Mouse (Mus musculus) ES-E14 (cell line): ENCODE measurements around the gene St3gal3. TPM values are rescaled to one million over a fixed set of nuclear protein-coding genes. Genes with fewer than 3 reads are reported as not detected.
A peak's percentile ranks its signal among the peaks of the same experiment; 100 is the strongest.

Experiments used
- DNase-seq: peaks from one replicate; pipeline ENCODE4 v3.0.0-alpha.2; 2013; ENCODE audit warnings: low read depth, low spot score
- H3K27ac ChIP-seq: 2 replicates; pipeline ENCODE4 v1.5.1; 2012; ENCODE audit warnings: low read depth, mild to moderate bottlenecking, low read length, moderate library complexity, mixed read lengths; ENCODE audit not compliant: poor library complexity, insufficient read depth, severe bottlenecking
- H3K36me3 ChIP-seq: 2 replicates; pipeline ENCODE4 v1.6.1; 2012; ENCODE audit warnings: mild to moderate bottlenecking, low read length, moderate library complexity, mixed read lengths; ENCODE audit not compliant: control insufficient read depth, poor library complexity, insufficient read depth, severe bottlenecking
- H3K4me1 ChIP-seq, 2 experiments: fragments of 150-350 bp in 1 of 2; sonication (generic) in 1 of 2; 2 replicates each; pipeline ENCODE4 v1.6.1; 2012; ENCODE audit warnings: low read length in 2 of 2, mild to moderate bottlenecking in 1 of 2, mixed read lengths in 1 of 2; ENCODE audit not compliant: control insufficient read depth in 2 of 2, insufficient read depth in 2 of 2, poor library complexity in 1 of 2
- H3K4me3 ChIP-seq, 2 experiments: fragments of 150-350 bp in 1 of 2; sonication (generic) in 1 of 2; 2 replicates each; pipeline ENCODE4 v1.5.1; 2012; ENCODE audit warnings: low read length in 2 of 2, low read depth in 1 of 2, mild to moderate bottlenecking in 1 of 2, mixed read lengths in 1 of 2; ENCODE audit not compliant: insufficient read depth in 1 of 2, poor library complexity in 1 of 2, severe bottlenecking in 1 of 2
- H3K9ac ChIP-seq: 2 replicates; pipeline ENCODE4 v1.6.1; 2012; ENCODE audit warnings: low read depth, mild to moderate bottlenecking, low read length, mixed read lengths; ENCODE audit not compliant: poor library complexity, insufficient read depth, severe bottlenecking
- H3K9me3 ChIP-seq: fragments of 150-350 bp; sonication (generic); 2 replicates; pipeline ENCODE4 v1.6.1; 2012; ENCODE audit warnings: low read depth, mild to moderate bottlenecking, low read length; ENCODE audit not compliant: control insufficient read depth, insufficient read depth
- CHD2 ChIP-seq: IDR thresholded peaks from 2 replicates; pipeline ENCODE4 v1.6.1; 2014; ENCODE audit warnings: mild to moderate bottlenecking, low read depth, low read length, inconsistent platforms
- HCFC1 ChIP-seq: IDR thresholded peaks from 2 replicates; pipeline ENCODE4 v1.6.1; 2012; ENCODE audit warnings: low read length, inconsistent platforms, borderline replicate concordance; ENCODE audit not compliant: insufficient read depth
- MAFK ChIP-seq: IDR thresholded peaks from 2 replicates; pipeline ENCODE4 v1.6.1; 2014; ENCODE audit warnings: mild to moderate bottlenecking, low read depth, low read length, inconsistent platforms; ENCODE audit not compliant: insufficient read depth
- ZC3H11A ChIP-seq: IDR thresholded peaks from 2 replicates; pipeline ENCODE4 v1.6.1; 2012; ENCODE audit warnings: low read depth, mild to moderate bottlenecking, inconsistent platforms, low read length, borderline replicate concordance
- ZNF384 ChIP-seq: IDR thresholded peaks from 2 replicates; pipeline ENCODE4 v1.6.1; 2012; ENCODE audit warnings: low read depth, low read length, inconsistent platforms
- in situ Hi-C, 2 experiments: fragments of 600-800 bp; cut with MboI; formaldehyde crosslinking; loops; one replicate each; pipeline ENCODE4 v1.15.1; 2025; ENCODE audit warnings: low sequenced_read_pairs in 2 of 2, inconsistent platforms in 1 of 2; ENCODE audit not compliant: unreplicated experiment in 2 of 2
- total RNA-seq: library from RNA; depleted of rRNA; stranded (reverse); fragments of 300-350 nt; gene quantifications from 2 replicates; pipeline ENCODE4 v1.2.3, GENCODE M21; 2012

St3gal3 gene
- total RNA-seq, 1 experiment: 10.9 TPM

DNA sequence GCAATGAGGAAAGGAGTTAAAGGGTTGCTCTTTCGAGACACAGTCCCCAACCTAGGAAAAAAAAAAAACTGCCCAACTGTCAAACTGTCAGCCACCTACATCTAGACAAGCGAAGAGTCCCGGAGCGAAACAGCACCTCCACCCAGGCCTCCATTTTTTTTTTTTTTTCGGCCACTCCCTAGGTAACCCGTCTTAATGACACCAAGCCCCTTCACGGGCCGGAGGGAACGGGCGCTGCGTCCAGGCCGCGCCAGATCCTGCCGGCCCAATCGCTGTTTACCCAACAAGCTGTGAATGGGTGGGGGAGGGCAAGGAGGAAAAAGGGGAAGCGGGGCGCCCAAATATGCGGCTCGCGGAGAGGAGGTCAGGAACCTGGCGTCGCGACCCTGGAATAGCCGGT is 248.1 kb downstream of the St3gal3 start:
- in situ Hi-C loops: no loop called here
- no peak for TF ChIP-seq CHD2
- TF ChIP-seq ZC3H11A: no peak
- TF ChIP-seq ZNF384: peak; percentile 92
- Histone ChIP-seq H3K4me3 (peak overlapping the region; percentile 79 to 80), H3K4me1 (peaks cover 0 to 13% of the 10 kb centered on the region in 2 experiments; a peak in 1 of 4 replicates), H3K9ac (peak overlapping the region; percentile 83), H3K36me3 (peaks cover 32% of the 10 kb centered on the region), H3K9me3 (no peaks in the 10 kb centered on the region), H3K27ac (no peak overlapping the region)
- no peak for DNase-seq

DNA sequence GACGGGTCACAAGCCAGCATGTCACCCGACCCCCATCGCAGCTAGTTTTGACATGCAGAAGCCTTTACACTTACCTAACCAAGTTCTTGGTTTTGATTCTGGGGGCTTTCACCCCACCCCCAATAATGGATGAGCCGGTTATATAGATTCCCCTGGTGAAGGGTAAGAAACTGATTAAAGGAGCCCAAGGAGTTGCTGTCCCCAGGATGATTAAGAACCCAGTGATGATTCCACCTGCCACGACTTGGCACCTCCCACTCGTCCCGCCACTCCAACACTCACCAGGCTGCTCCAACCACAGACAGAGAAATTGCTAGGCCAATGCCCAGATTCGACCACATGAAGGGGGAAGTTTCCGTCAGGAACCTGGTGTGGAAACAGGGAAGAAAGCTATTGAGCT is 248.7 kb downstream of the St3gal3 start:
- in situ Hi-C loops: no loop called here
- no peaks in the 10 kb centered on the region for H3K9me3 ChIP-seq
- peaks cover 32% of the 10 kb centered on the region for H3K36me3 ChIP-seq
- H3K27ac ChIP-seq: no peak overlapping the region
- peak overlapping the region; percentile 79 to 80; a peak in 2 of 4 replicates for H3K4me3 ChIP-seq
- DNase-seq: no peak
- H3K4me1 ChIP-seq: peaks cover 0 to 17% of the 10 kb centered on the region in 2 experiments; a peak in 1 of 4 replicates
- TF ChIP-seq HCFC1 (no peak), MAFK (no peak), ZC3H11A (no peak), CHD2 (no peak), ZNF384 (no peak)
- H3K9ac ChIP-seq: no peak overlapping the region

- TF ChIP-seq MAFK (no peak), ZC3H11A (no peak), ZNF384 (no peak), HCFC1 (no peak)
- Histone ChIP-seq H3K36me3 (peaks cover 31% of the 10 kb centered on the region), H3K27ac (no peak overlapping the region), H3K4me3 (no peak overlapping the region), H3K4me1 (peaks cover 0 to 16% of the 10 kb centered on the region in 2 experiments; a peak in 1 of 4 replicates), H3K9me3 (no peaks in the 10 kb centered on the region), H3K9ac (no peak overlapping the region)
- DNase-seq: no peak
- in situ Hi-C loops: no loop called here
These were observed 249.6 kb downstream of the St3gal3 start for GRCm38 (mm10) chr4:117885093-117885492.

DNA sequence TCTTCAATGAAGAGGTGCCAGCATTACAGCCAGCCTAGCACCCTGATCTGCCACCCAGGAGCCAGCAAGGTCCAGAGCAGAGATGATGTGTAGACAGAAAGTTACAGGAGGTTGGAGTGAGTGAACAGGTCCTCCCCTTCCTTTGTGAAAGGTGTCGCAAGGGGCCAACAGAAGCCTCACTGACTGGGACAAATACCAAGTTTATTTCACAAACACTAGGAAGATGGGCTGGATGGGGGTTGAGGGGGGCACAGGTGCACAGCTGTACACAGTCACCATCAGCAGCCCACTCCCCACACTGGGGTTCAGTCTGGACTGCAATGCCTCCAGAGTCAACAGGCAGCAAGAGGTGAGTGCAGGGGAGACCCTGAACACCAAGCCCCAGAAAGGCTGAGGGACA is 250.6 kb downstream of the St3gal3 start:
- H3K9me3 ChIP-seq: no peaks in the 10 kb centered on the region
- H3K4me3 ChIP-seq: no peak overlapping the region
- peaks cover 22% of the 10 kb centered on the region for H3K36me3 ChIP-seq
- DNase-seq: no peak
- in situ Hi-C loops: no loop called here
- H3K9ac ChIP-seq: no peak overlapping the region
- H3K27ac ChIP-seq: no peak overlapping the region
- TF ChIP-seq CHD2 (no peak), ZC3H11A (no peak), MAFK (no peak), HCFC1 (no peak), ZNF384 (no peak)
- peaks cover 0 to 16% of the 10 kb centered on the region in 2 experiments; a peak in 1 of 4 replicates for H3K4me1 ChIP-seq
